In the genomic region with DNA sequence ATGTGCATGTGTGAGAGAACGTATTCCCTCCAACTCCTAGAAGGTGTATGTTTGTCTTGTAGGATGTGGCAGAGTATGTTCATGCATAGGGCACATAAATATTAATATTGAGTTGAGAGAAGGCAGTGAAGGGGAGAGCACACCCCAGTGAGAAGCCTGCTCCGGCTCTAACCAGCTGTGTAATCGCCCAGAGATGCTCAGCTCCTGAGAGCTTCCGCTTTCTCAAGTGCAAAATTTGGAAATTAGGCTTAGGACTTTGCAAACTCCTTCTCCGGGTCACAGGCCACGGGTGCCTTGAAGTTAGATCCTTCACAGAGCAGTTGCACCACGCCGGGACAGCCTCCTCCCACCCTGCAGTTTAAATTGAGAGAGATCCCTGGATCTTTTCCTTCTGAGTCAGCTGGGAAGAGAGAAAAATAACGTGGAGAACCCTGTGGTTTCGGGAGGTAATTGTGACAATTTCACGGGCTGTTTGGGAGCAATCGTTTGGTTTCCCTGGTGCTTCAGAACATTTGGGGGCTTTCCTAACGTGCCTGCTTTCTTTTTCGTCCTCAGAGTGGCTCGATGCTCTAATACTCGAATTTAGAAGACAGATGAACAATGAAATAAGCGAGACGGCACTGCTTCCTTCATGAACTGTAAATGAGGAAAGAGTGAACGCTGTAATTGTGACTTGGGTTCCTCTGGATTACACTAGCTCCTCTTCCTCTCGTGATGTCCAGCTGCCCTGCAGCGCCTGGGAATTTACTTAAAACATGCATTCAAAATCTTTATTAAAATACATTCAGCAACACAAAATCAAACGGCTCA, we compare ENCODE assay signal across 8 mouse cellular contexts.
DNase-seq lines count a peak whose midpoint lies in the region; ATAC-seq and TF ChIP-seq lines count a peak whose summit lies in the region.

No protein-coding gene starts in this region.

- H3K4me2 ChIP-seq in limb, embryonic 14.5 days (replicated peaks; ENCODE audit: low read depth, low read length, severe bottlenecking), result peak overlapping the region; percentile 55
- peak overlapping the region; percentile 66 for H3K4me2 ChIP-seq in stomach, embryonic 16.5 days (ENCODE audit: low read depth, low read length)

- no peak for TF ChIP-seq CTCF in thymus, adult 2 months (IDR thresholded peaks at IDR 0.05; ENCODE audit: borderline replicate concordance, control insufficient read depth, extremely low read depth, insufficient read depth, low read length, poor library complexity)

- H3K4me3 ChIP-seq in megakaryocyte, embryonic 14.5 days (replicated peaks), result peak overlapping the region; percentile 71
- H3K4me3 ChIP-seq in limb, embryonic 14.5 days (replicated peaks; ENCODE audit: low read length), result peak overlapping the region; percentile 24
- peak overlapping the region; percentile 41 for H3K4me3 ChIP-seq in stomach, embryonic 16.5 days (replicated peaks; ENCODE audit: low read length)
- H3K4me3 ChIP-seq in thymus, adult 2 months (ENCODE audit: control insufficient read depth, insufficient read depth, low read length), result no peak overlapping the region

- H3K27me3 ChIP-seq in megakaryocyte, embryonic 14.5 days (replicated peaks), result no peaks in the 10 kb centered on the region
- no peaks in the 10 kb centered on the region for H3K27me3 ChIP-seq in limb, embryonic 14.5 days (ENCODE audit: control insufficient read depth, insufficient read depth, low read length)
- H3K27me3 ChIP-seq in stomach, embryonic 16.5 days (ENCODE audit: control insufficient read depth, insufficient read depth, low read length), result peaks cover 9% of the 10 kb centered on the region
- H3K27me3 ChIP-seq in thymus, adult 2 months (ENCODE audit: control insufficient read depth, insufficient read depth, low read length), result no peaks in the 10 kb centered on the region

- no peak overlapping the region for H3K27ac ChIP-seq in limb, embryonic 14.5 days (replicated peaks; ENCODE audit: low read depth, low read length)
- no peak overlapping the region for H3K27ac ChIP-seq in stomach, embryonic 16.5 days (ENCODE audit: low read length)
- no peak overlapping the region for H3K27ac ChIP-seq in thymus, adult 2 months (ENCODE audit: control insufficient read depth, insufficient read depth, low read length)

- 21% methylated on average over 22 of the region's 22 CpGs for WGBS in limb, embryonic 14.5 days
- WGBS in stomach, embryonic 16.5 days, result 23% methylated on average over 22 of the region's 22 CpGs
- WGBS in thymus, adult 2 months, result 27% methylated on average over 22 of the region's 22 CpGs

- H3K9me3 ChIP-seq in megakaryocyte, embryonic 14.5 days, result peaks cover 4% of the 10 kb centered on the region; the same call in 1 of the 2 replicates
- no peaks in the 10 kb centered on the region for H3K9me3 ChIP-seq in limb, embryonic 14.5 days (ENCODE audit: control insufficient read depth, low read length)
- no peaks in the 10 kb centered on the region for H3K9me3 ChIP-seq in stomach, embryonic 16.5 days (replicated peaks; ENCODE audit: control insufficient read depth, low read length)

- no peaks in the 10 kb centered on the region; the same call in none of the 2 replicates for H3K4me1 ChIP-seq in megakaryocyte, embryonic 14.5 days
- peaks cover 4% of the 10 kb centered on the region; the same call in 1 of the 2 replicates for H3K4me1 ChIP-seq in limb, embryonic 14.5 days (ENCODE audit: control insufficient read depth, insufficient read depth, low read length)
- 0 out of 2 replicates have a peak, but pooled peaks cover 3% of the 10 kb centered on the region for H3K4me1 ChIP-seq in stomach, embryonic 16.5 days (ENCODE audit: control insufficient read depth, insufficient read depth, low read length)
- no peaks in the 10 kb centered on the region for H3K4me1 ChIP-seq in thymus, adult 2 months (replicated peaks; ENCODE audit: control insufficient read depth, insufficient read depth, low read length)

- 0 out of 2 replicates have a peak overlapping the region, but pooled peaks have one; percentile 25 for H3K9ac ChIP-seq in limb, embryonic 14.5 days (ENCODE audit: low read depth, low read length, severe bottlenecking)
- H3K9ac ChIP-seq in stomach, embryonic 16.5 days (ENCODE audit: low read length), result peak overlapping the region; percentile 49

- DNase-seq in frontal cortex, postnatal 36 days (ENCODE audit: low spot score in 2 of 2), result peak; percentile 9 to 14
- no peak for DNase-seq in frontal cortex, postnatal 10 days (ENCODE audit: low spot score in 2 of 2)
- DNase-seq in limb, embryonic 14.5 days (ENCODE audit: low spot score), result no peak
- DNase-seq in thymus, adult 2 months, result no peak
- DNase-seq in urinary bladder, postnatal 25 days (ENCODE audit: low spot score), result no peak

- no peaks in the 10 kb centered on the region for H3K36me3 ChIP-seq in megakaryocyte, embryonic 14.5 days (replicated peaks; ENCODE audit: low read length)
- H3K36me3 ChIP-seq in limb, embryonic 14.5 days (ENCODE audit: control insufficient read depth, insufficient read depth, low read length), result no peaks in the 10 kb centered on the region
- H3K36me3 ChIP-seq in stomach, embryonic 16.5 days (ENCODE audit: control insufficient read depth, insufficient read depth, low read length), result no peaks in the 10 kb centered on the region
- H3K36me3 ChIP-seq in thymus, adult 2 months (ENCODE audit: control insufficient read depth, insufficient read depth, low read length), result no peaks in the 10 kb centered on the region

- no peak for ATAC-seq in megakaryocyte, adult 5-6 weeks (ENCODE audit: poor library complexity, severe bottlenecking)
- ATAC-seq in limb, embryonic 14.5 days (ENCODE audit: low FRiP score, low read depth), result no peak
- ATAC-seq in stomach, embryonic 16.5 days (ENCODE audit: insufficient read depth, low FRiP score), result no peak

- TF ChIP-seq POLR2A in limb, embryonic 14.5 days (IDR thresholded peaks at IDR 0.05; ENCODE audit: borderline replicate concordance, extremely low read depth, insufficient read depth, insufficient read length), result no peak
- no peak for TF ChIP-seq POLR2A in thymus, adult 2 months (IDR thresholded peaks at IDR 0.05; ENCODE audit: control insufficient read depth, extremely low read depth, insufficient read depth, low read length, poor library complexity)

Comparison
In these comparisons a context has a peak if more than half of its experiments do, and no peak if none do; other contexts are left out.
1. DNase-seq: peak in frontal cortex, postnatal 36 days (2 of 2); none in frontal cortex, postnatal 10 days (0 of 2), limb, embryonic 14.5 days (single experiment), thymus, adult 2 months (single experiment) and urinary bladder, postnatal 25 days (single experiment).